Mouse (Mus musculus) thymus, postnatal 36 days (tissue): ENCODE results near the gene Csf2rb.
"Not testable (repeated sequence)": the region's sequence is repeated elsewhere in the genome, so short reads cannot be mapped to it uniquely, and the experiment has no call there.

Experiments used
- DNase-seq, 2 experiments: peaks; one replicate each; pipeline ENCODE4 v3.0.0; 2022; ENCODE audit warnings: mixed read lengths in 2 of 2

Gene Csf2rb

GRCm38 (mm10) chr15:78328520-78329097 is 3.1 kb downstream of the Csf2rb start:
- DNase-seq = no peak

GRCm38 (mm10) chr15:78329972-78330371 is 4.4 kb downstream of the Csf2rb start:
- not testable (repeated sequence) for DNase-seq

- DNase-seq = no peak
Observed at GRCm38 (mm10) chr15:78330706-78331105, 5.2 kb downstream of the Csf2rb start.

- DNase-seq = no peak
Observed at GRCm38 (mm10) chr15:78331523-78332340, 6.2 kb downstream of the Csf2rb start.

- peak; percentile 8 to 29 for DNase-seq
Observed at GRCm38 (mm10) chr15:78332981-78333380, 7.4 kb downstream of the Csf2rb start.

- no peak for DNase-seq
Observed at GRCm38 (mm10) chr15:78334380-78334779, 8.8 kb downstream of the Csf2rb start.

- peak; percentile 26 to 30 for DNase-seq
Observed at GRCm38 (mm10) chr15:78339627-78340423, 14.3 kb downstream of the Csf2rb start.

- not testable (repeated sequence) for DNase-seq
Observed at GRCm38 (mm10) chr15:78340919-78341318, 15.4 kb downstream of the Csf2rb start.

GRCm38 (mm10) chr15:78343683-78344082 is 18.1 kb downstream of the Csf2rb start:
- DNase-seq = no peak

GRCm38 (mm10) chr15:78344567-78344966 is 19.0 kb downstream of the Csf2rb start:
- no peak for DNase-seq

GRCm38 (mm10) chr15:78351586-78352165 is 26.1 kb downstream of the Csf2rb start:
- DNase-seq = no peak

GRCm38 (mm10) chr15:78354958-78355357 is 29.4 kb downstream of the Csf2rb start:
- DNase-seq = peak; percentile 38 to 47

- DNase-seq = no peak
Observed at GRCm38 (mm10) chr15:78355548-78355947, 30.0 kb downstream of the Csf2rb start.

GRCm38 (mm10) chr15:78365916-78366315 is 40.4 kb downstream of the Csf2rb start:
- DNase-seq = no peak

GRCm38 (mm10) chr15:78366875-78367274 is 41.3 kb downstream of the Csf2rb start:
- no peak for DNase-seq

GRCm38 (mm10) chr15:78367811-78368210 is 42.3 kb downstream of the Csf2rb start:
- DNase-seq = no peak

- DNase-seq = peak; percentile 37 to 52
Observed at GRCm38 (mm10) chr15:78368926-78369346, 43.4 kb downstream of the Csf2rb start.

GRCm38 (mm10) chr15:78369641-78370040 is 44.1 kb downstream of the Csf2rb start:
- no peak for DNase-seq

GRCm38 (mm10) chr15:78372796-78373195 is 47.2 kb downstream of the Csf2rb start:
- DNase-seq = no peak

- no peak for DNase-seq
Observed at GRCm38 (mm10) chr15:78374204-78374603, 48.7 kb downstream of the Csf2rb start.

- no peak for DNase-seq
Observed at GRCm38 (mm10) chr15:78377859-78378258, 52.3 kb downstream of the Csf2rb start.

- no peak for DNase-seq
Observed at GRCm38 (mm10) chr15:78378556-78378955, 53.0 kb downstream of the Csf2rb start.

GRCm38 (mm10) chr15:78380208-78380607 is 54.7 kb downstream of the Csf2rb start:
- no peak for DNase-seq
